Mouse (Mus musculus): ENCODE measurements around the gene Hpdl. TPM values are rescaled to one million over a fixed set of nuclear protein-coding genes. Genes with fewer than 3 reads are reported as not detected.

Gene Hpdl
- polyA plus RNA-seq (2014; fragmentation: Illumina TruSeq; extraction: RNeasy Lipid Tissue Mini Kit (QIAGEN cat#74804); ENCODE audit: low read depth, low replicate concordance), result not detected

GRCm38 (mm10) chr4:116821694-116822016 lies at the start of gene Hpdl:
Hpdl (minus strand) TSS chr4:116821707.

GRCm38 (mm10) chr4:116807197-116808129 lies 14.0 kb downstream of the Hpdl start, which contains the start of the genes Toe1 and Mutyh:
Toe1 (minus strand) TSS chr4:116807640.
Mutyh (plus strand) TSS chr4:116807723.

Other genes with a start within 250 kb of the Hpdl start
- gene Ccdc17, start 225.1 kb downstream of the Hpdl start, polyA plus RNA-seq (2014; fragmentation: Illumina TruSeq; extraction: RNeasy Lipid Tissue Mini Kit (QIAGEN cat#74804); ENCODE audit: low read depth, low replicate concordance), result 4.5 TPM
- 69.5 TPM for gene Nasp, start 193.8 kb downstream of the Hpdl start, polyA plus RNA-seq (2014; fragmentation: Illumina TruSeq; extraction: RNeasy Lipid Tissue Mini Kit (QIAGEN cat#74804); ENCODE audit: low read depth, low replicate concordance)
- 960 TPM for gene Akr1a1, start 170.0 kb downstream of the Hpdl start, polyA plus RNA-seq (2014; fragmentation: Illumina TruSeq; extraction: RNeasy Lipid Tissue Mini Kit (QIAGEN cat#74804); ENCODE audit: low read depth, low replicate concordance)
- 4,921 TPM for gene Prdx1, start 136.2 kb downstream of the Hpdl start, polyA plus RNA-seq (2014; fragmentation: Illumina TruSeq; extraction: RNeasy Lipid Tissue Mini Kit (QIAGEN cat#74804); ENCODE audit: low read depth, low replicate concordance)
- 57.8 TPM for gene Mmachc, start 113.3 kb downstream of the Hpdl start, polyA plus RNA-seq (2014; fragmentation: Illumina TruSeq; extraction: RNeasy Lipid Tissue Mini Kit (QIAGEN cat#74804); ENCODE audit: low read depth, low replicate concordance)
- gene Ccdc163, start 113.2 kb downstream of the Hpdl start, polyA plus RNA-seq (2014; fragmentation: Illumina TruSeq; extraction: RNeasy Lipid Tissue Mini Kit (QIAGEN cat#74804); ENCODE audit: low read depth, low replicate concordance), result 16.2 TPM
- gene Tesk2, start 100.8 kb downstream of the Hpdl start, polyA plus RNA-seq (2014; fragmentation: Illumina TruSeq; extraction: RNeasy Lipid Tissue Mini Kit (QIAGEN cat#74804); ENCODE audit: low read depth, low replicate concordance), result 2.0 TPM
- gene Toe1, start 14.1 kb downstream of the Hpdl start, polyA plus RNA-seq (2014; fragmentation: Illumina TruSeq; extraction: RNeasy Lipid Tissue Mini Kit (QIAGEN cat#74804); ENCODE audit: low read depth, low replicate concordance), result 5.2 TPM
- not detected for gene Mutyh, start 14.0 kb downstream of the Hpdl start, polyA plus RNA-seq (2014; fragmentation: Illumina TruSeq; extraction: RNeasy Lipid Tissue Mini Kit (QIAGEN cat#74804); ENCODE audit: low read depth, low replicate concordance)
- gene Zswim5, start 55.7 kb upstream of the Hpdl start, polyA plus RNA-seq (2014; fragmentation: Illumina TruSeq; extraction: RNeasy Lipid Tissue Mini Kit (QIAGEN cat#74804); ENCODE audit: low read depth, low replicate concordance), result 3.1 TPM
- gene Urod, start 172.7 kb upstream of the Hpdl start, polyA plus RNA-seq (2014; fragmentation: Illumina TruSeq; extraction: RNeasy Lipid Tissue Mini Kit (QIAGEN cat#74804); ENCODE audit: low read depth, low replicate concordance), result 14.3 TPM
- 5.8 TPM for gene Hectd3, start 173.6 kb upstream of the Hpdl start, polyA plus RNA-seq (2014; fragmentation: Illumina TruSeq; extraction: RNeasy Lipid Tissue Mini Kit (QIAGEN cat#74804); ENCODE audit: low read depth, low replicate concordance)
- gene Eif2b3, start 197.7 kb upstream of the Hpdl start, polyA plus RNA-seq (2014; fragmentation: Illumina TruSeq; extraction: RNeasy Lipid Tissue Mini Kit (QIAGEN cat#74804); ENCODE audit: low read depth, low replicate concordance), result 37.5 TPM